Mouse (Mus musculus) B cell, adult (primary cell): ENCODE data around the gene Gm15128. TPM values are rescaled to one million over a fixed set of nuclear protein-coding genes. Genes with fewer than 3 reads are reported as not detected.

Source experiments
- total RNA-seq: library from RNA; stranded (reverse); gene quantifications from 4 replicates; pipeline ENCODE4 v1.2.4, GENCODE M21; 2023; ENCODE audit not compliant: inconsistent age

The Gm15128 gene
- total RNA-seq: not detected in 4 replicates

DNA sequence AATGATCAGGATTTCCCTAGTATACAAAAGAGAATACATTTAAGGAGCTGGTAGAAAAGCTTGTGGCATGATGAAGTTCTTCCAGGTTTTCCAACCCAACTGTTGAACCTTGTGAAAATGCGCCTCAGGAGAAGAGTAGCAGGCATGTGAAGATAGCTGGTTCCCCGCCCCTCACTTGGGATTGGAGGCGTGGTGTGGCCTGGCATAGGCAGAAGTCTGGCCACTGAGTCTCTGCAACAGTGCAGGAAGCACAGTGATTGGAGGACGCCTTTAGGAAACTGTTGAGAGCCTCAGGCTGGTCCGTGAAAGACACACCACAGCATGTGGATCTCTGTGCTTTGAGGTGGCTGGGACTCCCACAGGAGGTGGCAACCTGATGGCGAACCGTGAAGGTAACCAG is at the start of gene Gm15128:
Gene Gm15128, plus strand, starts transcription at position 301 of the 400 bp plus-strand sequence.

Other genes with a start within 250 kb of the Gm15128 start
- gene Lrch2, start 211.9 kb upstream of the Gm15128 start, total RNA-seq: not detected in 4 replicates
- gene Gm15080, start 227.0 kb downstream of the Gm15128 start, total RNA-seq: not detected in 4 replicates